Mouse (Mus musculus): ENCODE measurements at regions not wholly inside any gene's neighbourhood (a gene's known extent, or its start where the extent isn't known, plus 50 kb on each side); places are given as distances from the start of the nearest gene placed in this dataset.

DNA sequence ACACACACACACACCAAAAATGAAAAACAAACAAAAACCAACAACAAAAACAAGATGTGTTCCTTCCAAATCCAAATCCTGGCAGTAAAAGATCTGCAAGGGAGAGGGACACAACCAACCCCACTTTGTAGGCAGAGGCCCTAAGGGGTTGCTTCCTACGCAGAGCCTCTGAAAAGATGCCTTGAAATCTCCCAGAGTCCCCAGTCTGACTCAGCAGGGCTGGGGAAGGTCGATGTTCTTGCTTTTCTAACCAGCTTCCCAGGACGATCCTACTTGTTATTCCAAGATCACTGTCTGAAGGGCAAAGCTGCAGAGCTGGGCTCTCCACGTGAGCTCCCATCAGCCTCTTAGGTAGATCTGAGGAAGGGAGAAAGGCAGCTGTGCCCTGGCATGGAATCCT is 94.6 kb upstream of the Plcb4 start:
- TF ChIP-seq CTCF (IDR thresholded peaks at IDR 0.05; ENCODE audit: borderline replicate concordance, insufficient read depth, low read depth, low read length) (no peak), POLR2A (IDR thresholded peaks at IDR 0.05; ENCODE audit: borderline replicate concordance, insufficient read depth, low read length) (no peak)

Data from cerebellum, adult 2 months (tissue).